In the genomic region with DNA sequence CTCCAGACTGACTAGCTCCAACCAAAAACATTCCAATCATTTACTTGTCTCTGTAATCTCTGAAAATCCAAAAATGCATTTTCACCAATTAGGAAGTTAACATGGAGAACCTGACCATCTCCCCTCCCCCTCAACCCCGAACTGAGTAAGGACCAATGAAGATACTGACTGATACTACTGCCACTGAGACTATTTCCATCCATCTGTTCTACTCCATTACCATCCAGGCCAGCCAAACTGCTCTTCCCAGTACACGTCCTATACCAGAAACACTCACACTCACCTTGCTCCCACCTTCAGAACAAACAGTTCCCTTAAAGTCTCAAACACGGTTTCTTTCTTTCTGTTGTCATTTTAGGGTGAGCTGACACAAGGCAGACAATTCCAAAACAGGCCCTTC, we compare ENCODE assay signal across 27 mouse cellular contexts. TPM values are rescaled to one million over a fixed set of nuclear protein-coding genes. Genes with fewer than 3 reads are reported as not detected.
DNase-seq lines count a peak whose midpoint lies in the region; ATAC-seq and TF ChIP-seq lines count a peak whose summit lies in the region.
"Had no signal": no experiment of that assay in that cellular context is flagged by ENCODE, and none has a peak within 500 bp of the region (broad histone marks: within the 10 kb centered on the region; RNA-seq: fewer than 3 reads in every experiment).

No protein-coding gene starts in this region.

- H3K9me3 ChIP-seq in hindbrain, embryonic 12.5 days (replicated peaks), result no peaks in the 10 kb centered on the region
- no peaks in the 10 kb centered on the region for H3K9me3 ChIP-seq in hindbrain, embryonic 10.5 days
- H3K9me3 ChIP-seq in neural tube, embryonic 13.5 days, result no peaks in the 10 kb centered on the region
- H3K9me3 ChIP-seq in midbrain, embryonic 14.5 days (ENCODE audit: control insufficient read depth, low read length), result no peaks in the 10 kb centered on the region
- H3K9me3 ChIP-seq: heart, embryonic 13.5 days; limb, embryonic 10.5 days; limb, embryonic 15.5 days; liver, embryonic 13.5 days; megakaryocyte, embryonic 14.5 days had no signal

- H3K4me3 ChIP-seq in hindbrain, embryonic 12.5 days, result no peak overlapping the region
- no peak overlapping the region for H3K4me3 ChIP-seq in hindbrain, embryonic 10.5 days
- H3K4me3 ChIP-seq in neural tube, embryonic 13.5 days, result no peak overlapping the region
- H3K4me3 ChIP-seq in midbrain, embryonic 14.5 days (replicated peaks; ENCODE audit: low read depth, low read length), result no peak overlapping the region
- H3K4me3 ChIP-seq in cerebellum, adult 2 months (replicated peaks; ENCODE audit: insufficient read depth, low read depth, low read length), result no peak overlapping the region
- H3K4me3 ChIP-seq: heart, embryonic 13.5 days; limb, embryonic 10.5 days; limb, embryonic 15.5 days; liver, embryonic 13.5 days; megakaryocyte, embryonic 14.5 days had no signal

- no peak for TF ChIP-seq POLR2A in cerebellum, adult 2 months (IDR thresholded peaks at IDR 0.05; ENCODE audit: borderline replicate concordance, insufficient read depth, low read length)

- peak overlapping the region; percentile 67 for H3K27ac ChIP-seq in hindbrain, embryonic 12.5 days
- no peak overlapping the region for H3K27ac ChIP-seq in hindbrain, embryonic 10.5 days
- H3K27ac ChIP-seq in neural tube, embryonic 13.5 days (replicated peaks), result 0 out of 2 replicates have a peak overlapping the region, but pooled peaks have one; percentile 52
- peak overlapping the region; percentile 76 for H3K27ac ChIP-seq in midbrain, embryonic 14.5 days (replicated peaks; ENCODE audit: low read depth, low read length)
- no peak overlapping the region for H3K27ac ChIP-seq in cerebellum, adult 2 months (ENCODE audit: insufficient read depth, low read length)
- H3K27ac ChIP-seq: heart, embryonic 13.5 days; kidney, postnatal 0 days; limb, embryonic 10.5 days; limb, embryonic 15.5 days; liver, embryonic 13.5 days had no signal

- peaks cover 6% of the 10 kb centered on the region; the same call in 1 of the 2 replicates for H3K4me1 ChIP-seq in hindbrain, embryonic 12.5 days
- H3K4me1 ChIP-seq in hindbrain, embryonic 10.5 days (replicated peaks), result no peaks in the 10 kb centered on the region
- 0 out of 2 replicates have a peak, but pooled peaks cover 6% of the 10 kb centered on the region for H3K4me1 ChIP-seq in neural tube, embryonic 13.5 days (replicated peaks)
- peaks cover 12% of the 10 kb centered on the region for H3K4me1 ChIP-seq in midbrain, embryonic 14.5 days (ENCODE audit: control insufficient read depth, insufficient read depth, low read length)
- H3K4me1 ChIP-seq in cerebellum, adult 2 months (ENCODE audit: control insufficient read depth, insufficient read depth, low read length), result no peaks in the 10 kb centered on the region
- H3K4me1 ChIP-seq: limb, embryonic 10.5 days; limb, embryonic 15.5 days; liver, embryonic 13.5 days had no signal

- no peaks in the 10 kb centered on the region for H3K36me3 ChIP-seq in hindbrain, embryonic 12.5 days
- no peaks in the 10 kb centered on the region for H3K36me3 ChIP-seq in hindbrain, embryonic 10.5 days
- no peaks in the 10 kb centered on the region for H3K36me3 ChIP-seq in neural tube, embryonic 13.5 days
- H3K36me3 ChIP-seq in midbrain, embryonic 14.5 days (ENCODE audit: control insufficient read depth, insufficient read depth, low read length), result no peaks in the 10 kb centered on the region
- H3K36me3 ChIP-seq: heart, embryonic 13.5 days; limb, embryonic 10.5 days; limb, embryonic 15.5 days; liver, embryonic 13.5 days had no signal

- H3K4me2 ChIP-seq in hindbrain, embryonic 12.5 days (replicated peaks), result no peak overlapping the region
- H3K4me2 ChIP-seq in neural tube, embryonic 13.5 days, result no peak overlapping the region
- H3K4me2 ChIP-seq in midbrain, embryonic 14.5 days (ENCODE audit: low read length), result peak overlapping the region; percentile 26; the same call in 1 of the 2 replicates
- H3K4me2 ChIP-seq: heart, embryonic 13.5 days; limb, embryonic 15.5 days; liver, embryonic 13.5 days had no signal

- H3K9ac ChIP-seq in hindbrain, embryonic 12.5 days, result no peak overlapping the region
- no peak overlapping the region for H3K9ac ChIP-seq in neural tube, embryonic 13.5 days
- no peak overlapping the region for H3K9ac ChIP-seq in midbrain, embryonic 14.5 days (replicated peaks; ENCODE audit: low read length)
- H3K9ac ChIP-seq: heart, embryonic 13.5 days; limb, embryonic 15.5 days; liver, embryonic 13.5 days had no signal

- no peak for DNase-seq in hindbrain, embryonic 10.5 days (ENCODE audit: low spot score)
- no peak for DNase-seq in neural tube, embryonic 10.5 days (ENCODE audit: extremely low spot score, low spot score)
- DNase-seq in midbrain, embryonic 14.5 days, result no peak
- no peak for DNase-seq in right cerebral cortex, postnatal 14 days
- no peak for DNase-seq in cerebellum, adult 2 months
- DNase-seq: adrenal gland, adult 8-10 months; B cell, adult 2 months; cerebellum, adult 9-10 months; cerebellum, postnatal 36 days; heart, postnatal 14 days; kidney, adult 8-10 months; kidney, postnatal 4 days; liver, embryonic 13.5 days; lung, adult 18-20 months; lung, postnatal 4 days; thymus, adult 2 months; thymus, postnatal 36 days had no signal

- 56% methylated on average over 3 of the region's 3 CpGs for WGBS in hindbrain, embryonic 12.5 days
- 72% methylated on average over 3 of the region's 3 CpGs for WGBS in hindbrain, embryonic 10.5 days
- 70% methylated on average over 3 of the region's 3 CpGs for WGBS in neural tube, embryonic 13.5 days
- 53% methylated on average over 3 of the region's 3 CpGs for WGBS in midbrain, embryonic 14.5 days
- 68% methylated on average over 3 of the region's 3 CpGs for WGBS in cerebellum, adult 2 months

- H3K27me3 ChIP-seq in hindbrain, embryonic 12.5 days, result no peaks in the 10 kb centered on the region
- no peaks in the 10 kb centered on the region for H3K27me3 ChIP-seq in hindbrain, embryonic 10.5 days (ENCODE audit: insufficient read depth, poor library complexity, severe bottlenecking)
- H3K27me3 ChIP-seq in neural tube, embryonic 13.5 days, result no peaks in the 10 kb centered on the region
- no peaks in the 10 kb centered on the region for H3K27me3 ChIP-seq in midbrain, embryonic 14.5 days (ENCODE audit: control insufficient read depth, insufficient read depth, low read length)
- H3K27me3 ChIP-seq in cerebellum, adult 2 months (ENCODE audit: control insufficient read depth, insufficient read depth, low read length), result no peaks in the 10 kb centered on the region
- H3K27me3 ChIP-seq: heart, embryonic 13.5 days; limb, embryonic 15.5 days; liver, embryonic 13.5 days had no signal

- TF ChIP-seq CTCF in cerebellum, adult 2 months (IDR thresholded peaks at IDR 0.05; ENCODE audit: borderline replicate concordance, insufficient read depth, low read depth, low read length), result no peak

- ATAC-seq in hindbrain, embryonic 12.5 days (ENCODE audit: low FRiP score), result peak; percentile 33; the same call in 1 of the 2 replicates
- ATAC-seq in neural tube, embryonic 13.5 days (ENCODE audit: low read depth), result no peak
- ATAC-seq in midbrain, embryonic 14.5 days (ENCODE audit: low FRiP score, low TSS enrichment), result 0 out of 2 replicates have a peak, but pooled peaks have one; percentile 13
- ATAC-seq: activated CD4-positive, CD25-positive, alpha-beta regulatory T cell, adult 4 months; intestine, embryonic 16.5 days; lung, postnatal 0 days had no signal

RNA-seq across cellular contexts. Expression of a gene that starts 55.1 kb away (rescaled TPM):
- polyA plus RNA-seq in hindbrain, embryonic 12.5 days (2016; fragmentation: Nextera tagmentation; extraction: Ambion mirVana), result 8.1 and 8.3 TPM in 2 replicates
- polyA plus RNA-seq in hindbrain, embryonic 10.5 days (2016; fragmentation: Nextera tagmentation; extraction: Ambion mirVana), result 3.1 and 3.5 TPM in 2 replicates
- polyA plus RNA-seq in neural tube, embryonic 13.5 days (2015; fragmentation: Nextera tagmentation; extraction: Ambion mirVana), result 2.8 and 3.9 TPM in 2 replicates
- polyA plus RNA-seq in midbrain, embryonic 14.5 days (2014; fragmentation: Nextera tagmentation; extraction: Ambion mirVana), result 13.1 and 16.0 TPM in 2 replicates
- 3.3 and 3.9 TPM in 2 replicates for polyA plus RNA-seq in cerebellum, adult 2 months (2012; rRNA removed)

Comparison
In these comparisons a context has a peak if more than half of its experiments do, and no peak if none do; other contexts are left out.
1. H3K27ac ChIP-seq: peak in hindbrain, embryonic 12.5 days (single experiment), neural tube, embryonic 13.5 days (single experiment) and midbrain, embryonic 14.5 days (single experiment); none in hindbrain, embryonic 10.5 days (single experiment) and cerebellum, adult 2 months (single experiment).